Mouse (Mus musculus) thymus, adult 2 months (tissue): ENCODE results near the gene Med10.

Source experiments
- CTCF ChIP-seq: fragments of 200-500 bp; IDR thresholded peaks from 2 replicates; pipeline ENCODE4 v1.5.1; 2012; ENCODE audit warnings: mild to moderate bottlenecking, control low read depth, low read length, moderate library complexity, borderline replicate concordance; ENCODE audit not compliant: control insufficient read depth, poor library complexity, insufficient read depth; ENCODE audit errors: extremely low read depth
- POLR2A ChIP-seq: fragments of 200-500 bp; IDR thresholded peaks from 2 replicates; pipeline ENCODE4 v1.6.1; 2012; ENCODE audit warnings: mild to moderate bottlenecking, low read length, control low read depth, moderate library complexity; ENCODE audit not compliant: control insufficient read depth, poor library complexity, insufficient read depth; ENCODE audit errors: extremely low read depth

DNA sequence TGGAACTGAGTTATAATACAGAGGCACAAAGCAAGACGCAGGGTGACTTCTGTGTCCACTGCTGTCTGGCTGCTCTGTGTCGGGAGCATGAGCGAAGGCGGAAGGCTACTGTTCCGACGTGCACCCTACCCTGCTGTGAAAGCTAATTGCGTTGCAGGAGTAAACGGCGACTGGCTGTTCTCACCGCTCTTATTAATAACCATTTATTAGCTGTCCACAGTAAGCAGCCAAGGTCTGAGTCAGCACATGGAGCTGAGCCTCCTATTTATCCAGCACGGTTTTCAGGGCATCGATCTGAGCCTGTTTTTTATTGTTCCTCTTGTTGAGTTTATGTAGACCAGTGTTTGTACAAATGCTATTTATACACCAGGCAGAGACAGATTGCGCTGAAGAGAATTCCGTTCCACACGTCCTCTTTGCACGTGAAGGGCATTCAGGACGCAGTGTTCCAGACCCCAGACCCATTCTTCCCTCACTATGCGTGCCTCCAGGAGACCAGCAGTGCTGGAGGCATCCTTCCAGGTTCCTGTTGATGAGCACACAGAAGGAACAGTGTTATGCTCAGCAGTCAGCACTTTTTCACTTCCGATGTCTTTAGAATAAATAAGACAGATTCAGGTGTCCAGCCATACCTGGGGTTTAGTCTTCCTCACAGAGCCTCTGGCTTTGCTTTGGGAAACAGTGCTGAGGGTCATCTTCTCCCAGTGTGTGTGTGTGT, 21.9 kb downstream of the Med10 start:
- TF ChIP-seq CTCF (no peak), POLR2A (no peak)
